Mouse (Mus musculus): ENCODE results near the gene Eppin.
"Not testable (repeated sequence)": the region's sequence is repeated elsewhere in the genome, so short reads cannot be mapped to it uniquely, and the experiment has no call there.

Gene Eppin

DNA sequence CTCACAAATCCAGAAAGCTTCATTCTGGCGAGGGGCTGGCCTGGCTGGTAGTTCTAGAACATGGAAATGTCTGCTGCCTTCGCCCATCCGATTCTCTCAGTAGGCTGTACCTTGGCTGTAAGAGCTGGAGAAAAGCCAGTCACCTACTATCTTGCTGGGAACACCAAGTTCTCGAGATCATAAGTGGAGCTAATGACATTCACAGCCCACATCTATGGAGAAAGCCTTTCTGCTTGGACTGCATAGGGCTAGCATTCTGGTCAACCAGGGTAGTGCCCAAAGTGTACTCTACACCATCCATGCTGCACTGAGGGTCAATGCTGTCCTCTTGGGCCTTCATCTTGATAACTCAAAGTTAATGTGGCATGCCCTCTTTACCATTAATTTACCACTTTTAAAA, at the start of gene Eppin:
TSS of gene Eppin (minus strand) at position 101 of the 400 bp plus-strand sequence.
- DNase-seq (ENCODE audit: low read depth, low spot score), result no peak

GRCm38 (mm10) chr2:164641881-164642673, 48.7 kb upstream of the Eppin start:
- no peak for DNase-seq (ENCODE audit: low read depth, low spot score)

- peak; percentile 3 for DNase-seq (ENCODE audit: low read depth, low spot score)
Observed at GRCm38 (mm10) chr2:164641129-164641528, 47.7 kb upstream of the Eppin start.

DNA sequence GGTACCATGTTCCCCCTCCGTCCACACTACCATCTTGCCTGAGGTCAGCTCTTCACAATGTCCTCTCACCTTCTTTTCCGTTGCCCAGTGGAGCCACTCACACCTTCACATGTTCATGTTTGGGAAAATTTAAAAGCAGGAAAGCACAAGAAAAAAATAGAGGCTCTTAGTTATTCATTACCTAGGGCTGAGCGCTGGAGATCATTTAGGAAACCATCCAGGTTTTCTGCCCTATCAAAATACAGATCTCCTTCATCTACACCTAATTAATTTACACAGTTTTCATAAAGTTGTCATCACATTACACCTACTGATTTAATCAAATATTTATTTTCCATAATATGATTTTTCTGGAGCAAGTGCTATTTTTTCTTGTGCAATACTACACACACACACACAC, 45.3 kb upstream of the Eppin start, which contains the start of gene Wfdc16:
TSS of gene Wfdc16 (minus strand) at position 101 of the 400 bp plus-strand sequence.
- DNase-seq (ENCODE audit: low read depth, low spot score), result no peak

DNA sequence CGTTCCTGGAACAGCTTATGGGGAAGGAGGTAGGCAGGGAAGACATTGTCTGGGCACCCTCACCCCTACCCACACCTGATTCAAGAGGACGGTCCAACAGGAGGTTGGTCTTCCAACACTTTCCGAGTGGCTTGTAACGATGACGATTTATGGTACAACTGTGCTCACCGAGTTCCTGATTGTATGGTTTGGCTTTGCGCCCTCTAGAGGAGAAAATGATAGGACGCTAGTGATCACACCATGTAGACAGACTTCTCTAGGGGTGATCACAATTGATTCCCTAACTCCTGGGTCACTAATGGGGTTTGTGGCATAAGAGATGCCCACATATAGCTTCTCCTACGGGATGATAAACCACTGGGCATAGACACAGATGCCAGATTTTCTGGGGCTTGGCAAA, 41.9 kb upstream of the Eppin start:
- DNase-seq (ENCODE audit: low read depth, low spot score), result peak; percentile 48

DNA sequence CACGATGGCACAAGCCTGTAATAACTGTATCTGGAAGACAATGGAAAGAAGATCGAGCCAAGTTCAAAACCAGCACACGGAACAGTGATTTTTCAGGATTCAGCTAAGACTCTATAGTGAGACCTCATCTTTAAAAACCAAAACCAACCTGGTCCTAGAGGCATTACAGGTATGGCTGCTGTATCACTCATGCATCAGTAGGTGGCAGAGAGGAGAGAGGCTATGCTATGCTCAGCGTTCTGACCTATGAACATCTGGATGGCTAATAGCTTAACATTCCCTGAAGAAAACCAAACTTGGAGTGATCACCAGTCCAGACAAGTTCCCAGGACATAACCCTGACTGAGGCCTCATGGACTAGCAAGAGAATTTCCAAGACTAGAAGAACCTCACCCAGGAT, 28.4 kb upstream of the Eppin start:
- DNase-seq (ENCODE audit: low read depth, low spot score), result no peak

DNA sequence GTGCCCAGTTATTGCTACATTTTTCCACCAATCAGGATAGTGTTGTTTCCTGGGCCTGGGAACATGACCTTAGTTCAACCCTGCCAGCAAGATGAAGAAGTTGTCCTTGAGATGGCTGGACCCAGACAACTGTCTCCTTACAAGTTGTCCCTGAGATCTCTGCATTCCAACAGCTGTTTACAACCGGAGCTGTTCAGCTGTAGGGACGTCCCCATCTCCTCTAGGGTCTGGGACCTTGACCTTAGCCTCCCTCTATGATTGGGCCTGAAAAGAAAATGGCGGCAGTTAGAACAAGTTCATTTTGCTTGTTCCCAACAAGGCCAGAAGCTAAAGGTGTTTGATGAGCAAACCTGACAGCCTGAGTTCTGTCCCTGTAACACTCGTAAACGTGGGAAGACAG, 25.7 kb upstream of the Eppin start:
- DNase-seq (ENCODE audit: low read depth, low spot score), result no peak

DNA sequence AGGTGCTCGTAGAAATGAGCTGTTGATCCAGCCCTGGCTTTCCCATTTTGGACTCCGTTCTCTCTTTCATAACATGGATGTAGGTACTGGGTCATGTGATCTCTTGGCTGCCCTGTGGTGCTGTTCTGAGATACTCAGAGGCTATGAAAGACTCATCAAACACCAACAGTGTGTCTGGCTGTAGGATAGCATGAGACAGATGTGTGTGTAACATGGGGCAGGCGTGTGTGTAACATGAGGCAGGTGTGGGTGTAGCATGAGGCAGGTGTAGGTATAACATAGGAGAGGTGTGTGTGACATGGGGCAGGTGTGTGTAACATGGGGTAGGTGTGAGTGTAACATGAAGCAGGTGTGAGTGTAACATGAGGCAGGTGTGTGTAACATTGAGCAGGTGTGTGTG, 22.0 kb upstream of the Eppin start:
- DNase-seq (ENCODE audit: low read depth, low spot score), result no peak

DNA sequence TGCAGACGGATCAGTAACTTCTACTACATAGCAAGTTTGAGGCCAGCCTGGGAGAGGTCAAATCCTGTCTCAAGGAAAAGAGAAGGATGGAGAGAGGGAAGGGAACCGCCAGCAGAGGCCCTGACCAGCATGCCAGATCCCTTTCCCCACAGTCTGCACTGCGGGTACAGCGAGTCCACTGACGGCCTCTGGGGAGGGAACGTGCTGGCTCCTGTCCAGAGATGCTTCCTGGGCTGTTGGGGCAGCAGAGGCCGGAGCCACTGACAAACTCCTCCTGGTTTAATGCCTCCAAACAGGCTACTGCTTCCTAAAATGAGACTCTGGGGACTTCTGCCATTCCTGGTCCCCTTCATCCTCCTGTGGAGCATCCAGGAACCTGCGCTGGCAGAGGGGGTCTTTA, 20.1 kb upstream of the Eppin start, which contains the start of the genes Wfdc6b and Wfdc8:
TSS of gene Wfdc6b (plus strand) at position 52 of the 400 bp plus-strand sequence.
TSS of gene Wfdc8 (minus strand) at position 156 of the 400 bp plus-strand sequence.
- not testable (repeated sequence) for DNase-seq (ENCODE audit: low read depth, low spot score)

DNA sequence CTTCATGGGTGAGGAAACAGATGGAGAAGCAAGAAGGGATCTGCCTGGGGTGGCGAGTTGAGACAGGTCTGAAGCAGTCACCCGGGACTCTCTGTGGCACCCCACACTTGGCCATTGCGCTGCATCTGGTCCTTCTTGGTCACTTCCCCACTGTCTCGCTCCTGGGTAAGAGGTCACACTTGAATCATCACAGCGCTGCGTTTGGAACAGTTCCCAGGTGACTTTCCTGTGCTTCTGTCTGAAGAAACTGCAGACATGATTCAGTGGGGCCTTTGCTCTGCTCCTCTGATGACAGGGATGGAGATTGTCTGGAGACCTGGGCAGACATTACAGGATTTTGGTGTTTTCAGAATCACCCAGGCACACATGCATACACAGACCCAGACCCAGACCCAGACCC, 15.4 kb upstream of the Eppin start:
- no peak for DNase-seq (ENCODE audit: low read depth, low spot score)

DNA sequence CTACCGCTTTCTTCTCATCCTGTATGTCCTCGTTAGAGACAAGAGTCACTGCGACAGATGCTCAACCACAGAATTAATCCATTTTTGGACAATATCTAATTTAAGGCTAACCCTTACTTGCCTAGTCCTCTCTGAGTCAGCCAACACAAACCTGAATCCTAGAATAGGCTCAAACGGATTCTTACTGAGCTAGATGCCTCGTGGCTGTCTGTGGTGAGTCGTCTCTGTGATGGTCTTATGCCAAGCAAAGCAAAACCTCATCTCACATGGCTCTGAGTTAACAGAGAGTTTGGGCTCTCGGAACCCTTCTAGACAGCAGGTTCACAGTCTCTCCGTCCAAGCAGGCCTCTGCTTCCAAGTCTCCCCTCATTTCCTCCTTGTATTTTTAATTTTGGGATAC, 11.0 kb upstream of the Eppin start:
- DNase-seq (ENCODE audit: low read depth, low spot score), result no peak

DNA sequence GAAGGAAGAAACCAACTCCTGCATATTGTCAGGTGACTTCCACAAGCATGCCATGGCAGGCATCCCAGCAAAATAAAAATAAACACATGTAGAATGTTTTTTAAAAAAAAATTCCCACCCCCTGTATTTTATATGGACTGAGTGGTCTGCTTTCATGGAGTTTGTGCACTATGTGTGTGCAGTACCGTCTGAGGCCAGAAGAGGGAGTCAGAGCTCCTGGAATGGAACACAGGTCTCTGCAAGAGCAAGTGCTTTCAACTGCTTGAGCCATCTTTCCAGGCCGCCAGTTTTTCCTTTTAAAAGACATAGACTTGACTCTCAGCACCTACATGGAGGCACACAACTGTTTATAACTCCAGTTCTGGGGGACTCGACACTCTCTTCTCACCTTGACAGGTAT, 10.1 kb upstream of the Eppin start:
- DNase-seq (ENCODE audit: low read depth, low spot score), result no peak

GRCm38 (mm10) chr2:164600179-164600578, 6.8 kb upstream of the Eppin start:
- peak; percentile 31 for DNase-seq (ENCODE audit: low read depth, low spot score)

- peak; percentile 38 for DNase-seq (ENCODE audit: low read depth, low spot score)
Observed at GRCm38 (mm10) chr2:164592014-164592413, 1.4 kb downstream of the Eppin start.

- not testable (repeated sequence) for DNase-seq (ENCODE audit: low read depth, low spot score)
Observed at GRCm38 (mm10) chr2:164585025-164585725, 8.2 kb downstream of the Eppin start, which contains the start of gene Wfdc6a. TSS of gene Wfdc6a (minus strand) at chr2:164585447.

- not testable (repeated sequence) for DNase-seq (ENCODE audit: low read depth, low spot score)
Observed at GRCm38 (mm10) chr2:164573359-164573758, 20.0 kb downstream of the Eppin start, which contains the start of gene Spint3. TSS of gene Spint3 (minus strand) at chr2:164573459.

GRCm38 (mm10) chr2:164567460-164567859, 25.9 kb downstream of the Eppin start:
- no peak for DNase-seq (ENCODE audit: low read depth, low spot score)

GRCm38 (mm10) chr2:164566997-164567396, 26.4 kb downstream of the Eppin start:
- DNase-seq (ENCODE audit: low read depth, low spot score), result peak; percentile 10

- DNase-seq (ENCODE audit: low read depth, low spot score), result no peak
Observed at GRCm38 (mm10) chr2:164564346-164564745, 29.0 kb downstream of the Eppin start.

DNA sequence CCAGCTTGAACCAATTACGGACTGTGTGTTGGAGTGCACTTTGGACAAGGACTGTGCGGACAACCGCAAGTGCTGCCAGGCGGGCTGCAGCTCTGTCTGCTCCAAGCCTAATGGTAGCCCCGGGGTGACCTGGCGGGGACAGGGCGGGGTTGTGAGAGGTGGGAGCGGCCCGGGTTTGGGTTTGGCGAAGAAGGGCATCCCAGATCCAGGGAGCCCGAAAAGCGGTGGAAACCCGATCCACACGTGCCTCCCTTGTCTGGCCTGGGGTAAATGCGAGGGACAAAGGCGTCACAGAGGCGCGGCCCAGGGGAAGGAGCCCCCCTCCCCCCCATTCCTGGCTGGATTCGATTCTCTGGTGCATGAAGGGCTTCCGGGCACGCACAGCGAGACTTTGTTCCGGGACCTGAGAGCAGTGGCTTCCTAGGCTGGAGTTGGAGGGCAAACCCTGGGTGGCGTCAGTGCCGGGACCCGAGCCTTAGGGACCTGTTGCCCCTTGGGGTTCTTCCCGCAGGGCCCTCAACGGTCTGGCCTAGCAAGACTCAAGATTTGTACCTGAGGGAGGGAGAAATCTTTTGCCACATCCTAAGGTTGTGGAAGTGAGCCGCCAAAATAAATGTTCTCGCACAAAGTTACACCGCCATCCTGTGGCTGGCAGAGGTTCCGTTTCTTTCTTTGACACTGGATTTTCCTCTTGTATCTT, 29.9 kb downstream of the Eppin start:
- no peak for DNase-seq (ENCODE audit: low read depth, low spot score)

GRCm38 (mm10) chr2:164562391-164563188, 30.8 kb downstream of the Eppin start, which contains the start of gene Wfdc2:
TSS of gene Wfdc2 (plus strand) at chr2:164562413.
- DNase-seq (ENCODE audit: low read depth, low spot score), result no peak
